Mouse (Mus musculus) intestine, embryonic 14.5 days (tissue): ENCODE measurements around the gene Ppy. TPM values are rescaled to one million over a fixed set of nuclear protein-coding genes. Genes with fewer than 3 reads are reported as not detected.

Source experiments
- ATAC-seq: fragments of 200-750 bp; cut with Nextera tagmentation; replicated peaks from 2 replicates; pipeline ENCODE4 v1.8.0; 2017; ENCODE audit warnings: low read depth, moderate number of reproducible peaks, moderate TSS enrichment, moderate library complexity; ENCODE audit not compliant: low FRiP score, low TSS enrichment
- DNase-seq: peaks from one replicate; pipeline ENCODE4 v3.0.0-alpha.2; 2018; ENCODE audit warnings: low spot score
- H3K27ac ChIP-seq: fragments of 300-500 bp; sonication (generic); 2 replicates; pipeline ENCODE4 v1.5.1; 2014; ENCODE audit warnings: low read depth, mild to moderate bottlenecking, control low read depth
- H3K27me3 ChIP-seq: fragments of 300-500 bp; sonication (generic); replicated peaks from 2 replicates; pipeline ENCODE4 v1.6.1; 2014; ENCODE audit warnings: low read length, control low read depth; ENCODE audit not compliant: control insufficient read depth, insufficient read depth
- H3K36me3 ChIP-seq: fragments of 300-500 bp; sonication (generic); 2 replicates; pipeline ENCODE4 v1.6.1; 2014; ENCODE audit warnings: low read length, control low read depth; ENCODE audit not compliant: control insufficient read depth, insufficient read depth
- H3K4me1 ChIP-seq: fragments of 300-500 bp; sonication (generic); replicated peaks from 2 replicates; pipeline ENCODE4 v1.6.1; 2014; ENCODE audit warnings: low read length, control low read depth, mixed read lengths; ENCODE audit not compliant: control insufficient read depth, insufficient read depth
- H3K4me2 ChIP-seq: fragments of 300-500 bp; sonication (generic); 2 replicates; pipeline ENCODE4 v1.6.1; 2014; ENCODE audit warnings: low read length
- H3K4me3 ChIP-seq: fragments of 300-500 bp; sonication (generic); 2 replicates; pipeline ENCODE4 v1.5.1; 2014; ENCODE audit warnings: low read depth, low read length, control low read depth, mixed read lengths
- H3K9ac ChIP-seq: fragments of 300-500 bp; sonication (generic); 2 replicates; pipeline ENCODE4 v1.6.1; 2014; ENCODE audit warnings: mild to moderate bottlenecking, low read length
- H3K9me3 ChIP-seq: fragments of 300-500 bp; sonication (generic); 2 replicates; pipeline ENCODE4 v1.6.1; 2016; ENCODE audit warnings: low read length, control low read depth; ENCODE audit not compliant: control insufficient read depth
- WGBS: fragments of 180-500 bp; shearing (Covaris S2); extraction: QIAGEN DNeasy Blood & Tissue Kit; methylation state at CpG from one replicate; pipeline ENCODE4 v1.1.7; 2014; 5-methylcytosine and 5-hydroxymethylcytosine counted together
- polyA plus RNA-seq: library from polyadenylated mRNA; unstranded; fragments of >200 nt; fragmentation: Nextera tagmentation; extraction: Ambion mirVana; gene quantifications from 2 replicates; pipeline ENCODE4 v1.2.1, GENCODE M21; 2014

Ppy gene
- 2.0 TPM in 1 of 2 replicates, not detected in the other for polyA plus RNA-seq

- ATAC-seq: no peak
These were observed at the start of gene Ppy for GRCm38 (mm10) chr11:102101219-102101618. TSS of gene Ppy (minus strand) at chr11:102101319.

GRCm38 (mm10) chr11:102147213-102147989 lies 46.3 kb upstream of the Ppy start:
- Histone ChIP-seq H3K9me3 (no peaks in the 10 kb centered on the region), H3K4me3 (peak overlapping the region; percentile 13; the same call in 1 of the 2 replicates), H3K4me1 (peaks cover 8% of the 10 kb centered on the region), H3K27ac (no peak overlapping the region), H3K9ac (no peak overlapping the region), H3K27me3 (peaks cover 54% of the 10 kb centered on the region), H3K36me3 (no peaks in the 10 kb centered on the region), H3K4me2 (no peak overlapping the region)
- ATAC-seq: no peak
- no peak for DNase-seq
- 10% methylated on average over 34 of the region's 34 CpGs for WGBS

More at GRCm38 (mm10) chr11:102101219-102101618, at the start of gene Ppy:
- WGBS: 79% methylated on average over 4 of the region's 4 CpGs
- Histone ChIP-seq H3K9me3 (no peaks in the 10 kb centered on the region), H3K9ac (no peak within 1 kb of the TSS), H3K4me3 (no peak within 1 kb of the TSS), H3K27ac (no peak within 1 kb of the TSS), H3K36me3 (no peaks in the 10 kb centered on the region), H3K4me2 (no peak within 1 kb of the TSS), H3K27me3 (peaks cover 28% of the 10 kb centered on the region), H3K4me1 (peaks cover 16% of the 10 kb centered on the region; the same call in 1 of the 2 replicates)
- DNase-seq: no peak

- ATAC-seq (no peak), DNase-seq (no peak)
- Histone ChIP-seq H3K4me3 (peak overlapping the region; percentile 17), H3K4me1 (peaks cover 8% of the 10 kb centered on the region), H3K4me2 (peak overlapping the region; percentile 49), H3K9ac (no peak overlapping the region), H3K27me3 (peaks cover 54% of the 10 kb centered on the region), H3K27ac (no peak overlapping the region), H3K9me3 (no peaks in the 10 kb centered on the region), H3K36me3 (no peaks in the 10 kb centered on the region)
- 13% methylated on average over 17 of the region's 17 CpGs for WGBS
These were observed 45.4 kb upstream of the Ppy start for GRCm38 (mm10) chr11:102146531-102146930.

GRCm38 (mm10) chr11:102146005-102146404 lies 44.9 kb upstream of the Ppy start:
- DNase-seq (peak; percentile 75), ATAC-seq (0 out of 2 replicates have a peak, but pooled peaks have one; percentile 6)
- Histone ChIP-seq H3K4me2 (peak overlapping the region; percentile 49), H3K4me3 (peak overlapping the region; percentile 17), H3K27me3 (peaks cover 54% of the 10 kb centered on the region), H3K36me3 (no peaks in the 10 kb centered on the region), H3K27ac (no peak overlapping the region), H3K9me3 (no peaks in the 10 kb centered on the region), H3K9ac (no peak overlapping the region), H3K4me1 (peaks cover 8% of the 10 kb centered on the region)
- WGBS: 5% methylated on average over 16 of the region's 16 CpGs

GRCm38 (mm10) chr11:102145471-102146001 lies 44.4 kb upstream of the Ppy start, which contains the start of gene Nags:
TSS of gene Nags (plus strand) at chr11:102145513.
- no peak for DNase-seq

GRCm38 (mm10) chr11:102144957-102145470 lies 43.9 kb upstream of the Ppy start:
- ATAC-seq (no peak), DNase-seq (no peak)
- Histone ChIP-seq H3K9me3 (no peaks in the 10 kb centered on the region), H3K9ac (no peak overlapping the region), H3K27me3 (peaks cover 54% of the 10 kb centered on the region), H3K4me1 (peaks cover 8% of the 10 kb centered on the region), H3K4me2 (peak overlapping the region; percentile 49), H3K4me3 (peak overlapping the region; percentile 17), H3K36me3 (no peaks in the 10 kb centered on the region), H3K27ac (no peak overlapping the region)
- 19% methylated on average over 13 of the region's 13 CpGs for WGBS

More at GRCm38 (mm10) chr11:102145471-102146001, 44.4 kb upstream of the Ppy start, which contains the start of gene Nags:
- H3K4me1 ChIP-seq: peaks cover 8% of the 10 kb centered on the region
- peak within 1 kb of the TSS; percentile 17 for H3K4me3 ChIP-seq
- ATAC-seq: 0 out of 2 replicates have a peak, but pooled peaks have one; percentile 32
- no peak within 1 kb of the TSS for H3K27ac ChIP-seq
- H3K27me3 ChIP-seq: peaks cover 54% of the 10 kb centered on the region
- WGBS: 1% methylated on average over 50 of the region's 50 CpGs
- peak within 1 kb of the TSS; percentile 49 for H3K4me2 ChIP-seq
- no peaks in the 10 kb centered on the region for H3K9me3 ChIP-seq
- no peak within 1 kb of the TSS for H3K9ac ChIP-seq
- H3K36me3 ChIP-seq: no peaks in the 10 kb centered on the region

- Histone ChIP-seq H3K9me3 (no peaks in the 10 kb centered on the region), H3K4me2 (0 out of 2 replicates have a peak overlapping the region, but pooled peaks have one; percentile 1), H3K4me3 (no peak overlapping the region), H3K4me1 (peaks cover 8% of the 10 kb centered on the region), H3K36me3 (no peaks in the 10 kb centered on the region), H3K9ac (no peak overlapping the region), H3K27ac (no peak overlapping the region), H3K27me3 (peaks cover 31% of the 10 kb centered on the region)
- no peak for DNase-seq
- WGBS: 54% methylated on average over 7 of the region's 7 CpGs
- 0 out of 2 replicates have a peak, but pooled peaks have one; percentile 45 for ATAC-seq
These were observed 41.2 kb upstream of the Ppy start for GRCm38 (mm10) chr11:102142355-102142754.

- no peak overlapping the region for H3K9ac ChIP-seq
- no peak overlapping the region for H3K4me2 ChIP-seq
- WGBS: 2% methylated on average over 5 of the region's 5 CpGs
- no peaks in the 10 kb centered on the region for H3K36me3 ChIP-seq
- peaks cover 12% of the 10 kb centered on the region for H3K27me3 ChIP-seq
- peaks cover 1% of the 10 kb centered on the region; the same call in 1 of the 2 replicates for H3K4me1 ChIP-seq
- DNase-seq (peak; percentile 90), ATAC-seq (no peak)
- no peaks in the 10 kb centered on the region for H3K9me3 ChIP-seq
- no peak overlapping the region for H3K4me3 ChIP-seq
- H3K27ac ChIP-seq: no peak overlapping the region
These were observed 39.4 kb upstream of the Ppy start for GRCm38 (mm10) chr11:102140508-102140907.
